Mouse (Mus musculus) mature B cell (primary cell): ENCODE results near the gene Slc35c1.

Source experiments
- in situ Hi-C: fragments of 300-500 bp; cut with MboI; formaldehyde crosslinking; loops from 2 replicates; pipeline ENCODE4 v1.14.3; 2019

Slc35c1 gene

GRCm38 (mm10) chr2:92475711-92476110, 15.4 kb upstream of the Slc35c1 start:
- in situ Hi-C loops, result no loop called here

- in situ Hi-C loops, result no loop called here
Measured at GRCm38 (mm10) chr2:92474920-92475319, 14.6 kb upstream of the Slc35c1 start.

GRCm38 (mm10) chr2:92471886-92472670, 11.7 kb upstream of the Slc35c1 start:
- in situ Hi-C loops, result no loop called here

- in situ Hi-C loops, result no loop called here
Measured at GRCm38 (mm10) chr2:92464690-92465089, 4.4 kb upstream of the Slc35c1 start.

- in situ Hi-C loops, result no loop called here
Measured at GRCm38 (mm10) chr2:92461215-92461614, 877 bp upstream of the Slc35c1 start.

- in situ Hi-C loops, result no loop called here
Measured at GRCm38 (mm10) chr2:92459141-92459920, 1.0 kb downstream of the Slc35c1 start.

- in situ Hi-C loops, result no loop called here
Measured at GRCm38 (mm10) chr2:92458481-92458880, 1.9 kb downstream of the Slc35c1 start.

- in situ Hi-C loops, result no loop called here
Measured at GRCm38 (mm10) chr2:92456970-92457530, 3.3 kb downstream of the Slc35c1 start.

- in situ Hi-C loops, result no loop called here
Measured at GRCm38 (mm10) chr2:92455704-92456103, 4.6 kb downstream of the Slc35c1 start.

GRCm38 (mm10) chr2:92454166-92454565, 6.2 kb downstream of the Slc35c1 start:
- in situ Hi-C loops, result no loop called here

- in situ Hi-C loops, result no loop called here
Measured at GRCm38 (mm10) chr2:92451126-92451525, 9.2 kb downstream of the Slc35c1 start.

- in situ Hi-C loops, result no loop called here
Measured at GRCm38 (mm10) chr2:92447121-92447740, 13.1 kb downstream of the Slc35c1 start.

GRCm38 (mm10) chr2:92446656-92447055, 13.7 kb downstream of the Slc35c1 start:
- in situ Hi-C loops, result no loop called here

GRCm38 (mm10) chr2:92445890-92446289, 14.4 kb downstream of the Slc35c1 start:
- in situ Hi-C loops, result no loop called here

- in situ Hi-C loops, result no loop called here
Measured at GRCm38 (mm10) chr2:92444376-92444775, 16.0 kb downstream of the Slc35c1 start.

GRCm38 (mm10) chr2:92443313-92443712, 17.0 kb downstream of the Slc35c1 start:
- in situ Hi-C loops, result no loop called here

GRCm38 (mm10) chr2:92442419-92443001, 17.8 kb downstream of the Slc35c1 start:
- in situ Hi-C loops, result no loop called here

- in situ Hi-C loops, result no loop called here
Measured at GRCm38 (mm10) chr2:92440432-92440831, 19.9 kb downstream of the Slc35c1 start.

GRCm38 (mm10) chr2:92438567-92438966, 21.8 kb downstream of the Slc35c1 start:
- in situ Hi-C loops, result no loop called here

GRCm38 (mm10) chr2:92437875-92438274, 22.5 kb downstream of the Slc35c1 start:
- in situ Hi-C loops, result no loop called here

- in situ Hi-C loops, result no loop called here
Measured at GRCm38 (mm10) chr2:92437366-92437765, 23.0 kb downstream of the Slc35c1 start.

GRCm38 (mm10) chr2:92435023-92435422, 25.3 kb downstream of the Slc35c1 start:
- in situ Hi-C loops, result no loop called here
